Mouse (Mus musculus) lung, embryonic 14.5 days (tissue): Measurements from ENCODE around the gene Nup88. TPM values are rescaled to one million over a fixed set of nuclear protein-coding genes. Genes with fewer than 3 reads are reported as not detected.
A peak's percentile ranks its signal among the peaks of the same experiment; 100 is the strongest.

ENCODE experiments used
- ATAC-seq: fragments of 200-750 bp; cut with Nextera tagmentation; 2 replicates; pipeline ENCODE4 v1.8.0; 2017; ENCODE audit warnings: mild to moderate bottlenecking, moderate TSS enrichment, moderate library complexity; ENCODE audit not compliant: insufficient read depth
- DNase-seq: peaks from one replicate; pipeline ENCODE4 v3.0.0-alpha.2; 2015
- H3K27ac ChIP-seq: fragments of 300-500 bp; sonication (generic); 2 replicates; pipeline ENCODE4 v1.5.1; 2014; ENCODE audit warnings: low read depth, mild to moderate bottlenecking, moderate library complexity
- H3K27me3 ChIP-seq: fragments of 300-500 bp; sonication (generic); 2 replicates; pipeline ENCODE4 v1.6.1; 2014; ENCODE audit warnings: low read length, control low read depth; ENCODE audit not compliant: insufficient read depth
- H3K36me3 ChIP-seq: fragments of 300-500 bp; sonication (generic); 2 replicates; pipeline ENCODE4 v1.6.1; 2014; ENCODE audit warnings: control low read depth; ENCODE audit not compliant: insufficient read depth
- H3K4me1 ChIP-seq: fragments of 300-500 bp; sonication (generic); 2 replicates; pipeline ENCODE4 v1.6.1; 2014; ENCODE audit warnings: antibody characterized with exemption, control low read depth; ENCODE audit not compliant: insufficient read depth
- H3K4me2 ChIP-seq: fragments of 300-500 bp; sonication (generic); 2 replicates; pipeline ENCODE4 v1.6.1; 2014; ENCODE audit warnings: mild to moderate bottlenecking
- H3K4me3 ChIP-seq: fragments of 300-500 bp; sonication (generic); 2 replicates; pipeline ENCODE4 v1.5.1; 2014; ENCODE audit warnings: low read depth, low read length
- H3K9ac ChIP-seq: fragments of 300-500 bp; sonication (generic); 2 replicates; pipeline ENCODE4 v1.6.1; 2014
- H3K9me3 ChIP-seq: fragments of 300-500 bp; sonication (generic); 2 replicates; pipeline ENCODE4 v1.6.1; 2016; ENCODE audit warnings: low read depth, low read length, control low read depth
- CTCF ChIP-seq: IDR thresholded peaks from 2 replicates; pipeline ENCODE4 v1.5.1; 2016; ENCODE audit warnings: antibody characterized with exemption, low read depth
- WGBS: fragments of 180-500 bp; shearing (Covaris S2); extraction: QIAGEN DNeasy Blood & Tissue Kit; methylation state at CpG from one replicate; pipeline ENCODE4 v1.1.7; 2014; 5-methylcytosine and 5-hydroxymethylcytosine counted together
- polyA plus RNA-seq: library from polyadenylated mRNA; unstranded; fragments of >200 nt; fragmentation: Nextera tagmentation; extraction: Ambion mirVana; gene quantifications from 2 replicates; pipeline ENCODE4 v1.2.1, GENCODE M21; 2014

Gene Nup88
- polyA plus RNA-seq, 1 experiment from 2014 or later, result 135 TPM

- H3K27ac ChIP-seq, result peak overlapping the region; percentile 58
- H3K4me3 ChIP-seq, result peak overlapping the region; percentile 71
- DNase-seq (peak; percentile 36), ATAC-seq (peak; percentile 14; the same call in 1 of the 2 replicates)
- no peaks in the 10 kb centered on the region for H3K9me3 ChIP-seq
- no peak for TF ChIP-seq CTCF
- WGBS, result under 1% methylated on average over 25 of the region's 25 CpGs
- H3K4me1 ChIP-seq, result peaks cover 6% of the 10 kb centered on the region; the same call in 1 of the 2 replicates
- peak overlapping the region; percentile 74 for H3K9ac ChIP-seq
- no peaks in the 10 kb centered on the region for H3K27me3 ChIP-seq
- peaks cover 48% of the 10 kb centered on the region for H3K36me3 ChIP-seq
- peak overlapping the region; percentile 85 for H3K4me2 ChIP-seq
These were observed 440 bp downstream of the Nup88 start for GRCm38 (mm10) chr11:70969271-70969794.

GRCm38 (mm10) chr11:70964222-70964907 lies 5.4 kb downstream of the Nup88 start:
- WGBS, result 80% methylated on average over 4 of the region's 4 CpGs
- peaks cover 74% of the 10 kb centered on the region for H3K36me3 ChIP-seq
- no peak for TF ChIP-seq CTCF

GRCm38 (mm10) chr11:70960786-70961554 lies 8.8 kb downstream of the Nup88 start:
- H3K4me1 ChIP-seq, result no peaks in the 10 kb centered on the region
- no peak for DNase-seq
- no peak for ATAC-seq
- 93% methylated on average over 5 of the region's 5 CpGs for WGBS
- no peak for TF ChIP-seq CTCF
- no peaks in the 10 kb centered on the region for H3K9me3 ChIP-seq
- H3K27me3 ChIP-seq, result no peaks in the 10 kb centered on the region
- H3K36me3 ChIP-seq, result peaks cover 93% of the 10 kb centered on the region
- no peak overlapping the region for H3K9ac ChIP-seq
- no peak overlapping the region for H3K4me3 ChIP-seq
- H3K4me2 ChIP-seq, result no peak overlapping the region
- no peak overlapping the region for H3K27ac ChIP-seq

More at GRCm38 (mm10) chr11:70964222-70964907, 5.4 kb downstream of the Nup88 start:
- no peak overlapping the region for H3K9ac ChIP-seq
- ATAC-seq (no peak), DNase-seq (no peak)
- no peaks in the 10 kb centered on the region for H3K9me3 ChIP-seq
- H3K27me3 ChIP-seq, result no peaks in the 10 kb centered on the region
- H3K4me1 ChIP-seq, result peaks cover 3% of the 10 kb centered on the region; the same call in 1 of the 2 replicates
- H3K27ac ChIP-seq, result no peak overlapping the region
- no peak overlapping the region for H3K4me3 ChIP-seq
- no peak overlapping the region for H3K4me2 ChIP-seq

GRCm38 (mm10) chr11:70954711-70955110 lies 15.1 kb downstream of the Nup88 start:
- Histone ChIP-seq H3K36me3 (peaks cover 98% of the 10 kb centered on the region), H3K4me2 (no peak overlapping the region), H3K27ac (no peak overlapping the region), H3K27me3 (no peaks in the 10 kb centered on the region), H3K9me3 (no peaks in the 10 kb centered on the region), H3K4me3 (no peak overlapping the region), H3K9ac (no peak overlapping the region), H3K4me1 (no peaks in the 10 kb centered on the region)
- no peak for ATAC-seq
- TF ChIP-seq CTCF, result no peak
- no peak for DNase-seq
- WGBS, result 89% methylated on average over 4 of the region's 4 CpGs

GRCm38 (mm10) chr11:70944935-70945817 lies 24.6 kb downstream of the Nup88 start:
- peaks cover 90% of the 10 kb centered on the region for H3K36me3 ChIP-seq
- H3K4me1 ChIP-seq, result no peaks in the 10 kb centered on the region
- no peak overlapping the region for H3K27ac ChIP-seq
- H3K9me3 ChIP-seq, result no peaks in the 10 kb centered on the region
- DNase-seq (no peak), ATAC-seq (no peak)
- H3K4me2 ChIP-seq, result no peak overlapping the region
- H3K27me3 ChIP-seq, result no peaks in the 10 kb centered on the region
- 87% methylated on average over 4 of the region's 4 CpGs for WGBS
- H3K4me3 ChIP-seq, result no peak overlapping the region
- TF ChIP-seq CTCF, result no peak
- H3K9ac ChIP-seq, result no peak overlapping the region

- TF ChIP-seq CTCF, result no peak
- no peak overlapping the region for H3K27ac ChIP-seq
- no peak for ATAC-seq
- H3K4me1 ChIP-seq, result no peaks in the 10 kb centered on the region
- no peak for DNase-seq
- no peak overlapping the region for H3K4me2 ChIP-seq
- 91% methylated on average over 7 of the region's 7 CpGs for whole genome bisulfite sequencing
- H3K9ac ChIP-seq, result no peak overlapping the region
- H3K9me3 ChIP-seq, result no peaks in the 10 kb centered on the region
- no peaks in the 10 kb centered on the region for H3K27me3 ChIP-seq
- H3K36me3 ChIP-seq, result peaks cover 83% of the 10 kb centered on the region
- no peak overlapping the region for H3K4me3 ChIP-seq
These were observed 26.1 kb downstream of the Nup88 start for GRCm38 (mm10) chr11:70943651-70944050.
